Mouse (Mus musculus): Measurements from ENCODE around the gene Psmd11. TPM values are rescaled to one million over a fixed set of nuclear protein-coding genes. Genes with fewer than 3 reads are reported as not detected.
"Not testable (repeated sequence)": the region's sequence is repeated elsewhere in the genome, so short reads cannot be mapped to it uniquely, and the experiment has no call there.

The Psmd11 gene
- 320 and 333 TPM in 2 replicates for polyA plus RNA-seq (2016; fragmentation: Nextera tagmentation; extraction: Ambion mirVana)

- Histone ChIP-seq H3K4me3 (peak within 1 kb of the TSS; percentile 100), H3K9ac (peak within 1 kb of the TSS; percentile 97), H3K4me2 (replicated peaks) (peak within 1 kb of the TSS; percentile 76), H3K27me3 (no peaks in the 10 kb centered on the region), H3K36me3 (peaks cover 14% of the 10 kb centered on the region), H3K9me3 (no peaks in the 10 kb centered on the region), H3K4me1 (peaks cover 5% of the 10 kb centered on the region), H3K27ac (peak within 1 kb of the TSS; percentile 91)
- ATAC-seq (ENCODE audit: insufficient number of reproducible peaks, insufficient read depth, low FRiP score, low TSS enrichment): peak; percentile 99
- WGBS: under 1% methylated on average over 58 of the region's 58 CpGs
Observed at GRCm38 (mm10) chr11:80428381-80429008, at the start of gene Psmd11. Gene Psmd11 (plus strand): TSS chr11:80428615.

DNA sequence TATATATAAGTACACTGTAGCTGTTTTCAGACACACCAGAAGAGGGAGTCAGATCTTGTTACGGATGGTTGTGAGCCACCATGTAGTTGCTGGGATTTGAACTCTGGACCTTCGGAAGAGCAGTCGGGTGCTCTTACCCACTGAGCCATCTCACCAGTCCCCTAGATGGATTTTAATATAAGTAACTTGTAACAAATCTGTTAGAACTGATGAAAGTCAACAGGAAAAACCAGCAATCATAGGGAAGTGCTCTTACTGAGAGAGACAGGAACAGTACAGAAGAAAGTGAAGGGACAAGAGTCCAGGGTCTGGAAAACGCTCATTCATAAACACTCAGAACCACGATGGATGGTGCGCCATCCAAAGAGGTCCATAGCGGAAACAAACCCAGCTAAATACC is 49.2 kb upstream of the Psmd11 start:
- not testable (repeated sequence) for H3K9me3 ChIP-seq; ATAC-seq (ENCODE audit: insufficient number of reproducible peaks, insufficient read depth, low FRiP score, low TSS enrichment); H3K27me3 ChIP-seq; H3K27ac ChIP-seq; H3K9ac ChIP-seq; H3K4me3 ChIP-seq; H3K4me2 ChIP-seq (replicated peaks)
- WGBS: 91% methylated on average over 7 of the region's 7 CpGs
- Histone ChIP-seq H3K36me3 (peaks cover 10% of the 10 kb centered on the region), H3K4me1 (0 out of 2 replicates have a peak, but pooled peaks cover 10% of the 10 kb centered on the region)

- Histone ChIP-seq H3K4me1 (peaks cover 23% of the 10 kb centered on the region), H3K4me2 (replicated peaks) (peak overlapping the region; percentile 57), H3K4me3 (peak overlapping the region; percentile 86), H3K27me3 (no peaks in the 10 kb centered on the region), H3K36me3 (peaks cover 8% of the 10 kb centered on the region), H3K9ac (peak overlapping the region; percentile 93), H3K9me3 (no peaks in the 10 kb centered on the region), H3K27ac (peak overlapping the region; percentile 82)
- WGBS: 7% methylated on average over 12 of the region's 12 CpGs
- ATAC-seq (ENCODE audit: insufficient number of reproducible peaks, insufficient read depth, low FRiP score, low TSS enrichment): no peak
Observed at GRCm38 (mm10) chr11:80382626-80383018, 45.8 kb upstream of the Psmd11 start.

- peak; percentile 93 for ATAC-seq (ENCODE audit: insufficient number of reproducible peaks, insufficient read depth, low FRiP score, low TSS enrichment)
Observed at GRCm38 (mm10) chr11:80383019-80383625, 45.3 kb upstream of the Psmd11 start, which contains the start of gene Zfp207. Gene Zfp207 (plus strand): TSS chr11:80383279.

GRCm38 (mm10) chr11:80383626-80384046 is 44.8 kb upstream of the Psmd11 start:
- no peaks in the 10 kb centered on the region for H3K27me3 ChIP-seq
- no peaks in the 10 kb centered on the region for H3K9me3 ChIP-seq
- peak overlapping the region; percentile 86 for H3K4me3 ChIP-seq
- ATAC-seq (ENCODE audit: insufficient number of reproducible peaks, insufficient read depth, low FRiP score, low TSS enrichment): no peak
- no peak overlapping the region for H3K4me2 ChIP-seq (replicated peaks)
- peak overlapping the region; percentile 89 for H3K27ac ChIP-seq
- peaks cover 17% of the 10 kb centered on the region for H3K36me3 ChIP-seq
- H3K4me1 ChIP-seq: peaks cover 23% of the 10 kb centered on the region
- peak overlapping the region; percentile 93 for H3K9ac ChIP-seq
- 0% methylated on average over 20 of the region's 20 CpGs for WGBS

More at GRCm38 (mm10) chr11:80383019-80383625, 45.3 kb upstream of the Psmd11 start, which contains the start of gene Zfp207:
- Histone ChIP-seq H3K4me2 (replicated peaks) (peak within 1 kb of the TSS; percentile 92), H3K27ac (peak within 1 kb of the TSS; percentile 89), H3K4me3 (peak within 1 kb of the TSS; percentile 86), H3K9me3 (no peaks in the 10 kb centered on the region), H3K36me3 (peaks cover 13% of the 10 kb centered on the region), H3K4me1 (peaks cover 23% of the 10 kb centered on the region), H3K27me3 (no peaks in the 10 kb centered on the region), H3K9ac (peak within 1 kb of the TSS; percentile 93)
- under 1% methylated on average over 33 of the region's 33 CpGs for WGBS

DNA sequence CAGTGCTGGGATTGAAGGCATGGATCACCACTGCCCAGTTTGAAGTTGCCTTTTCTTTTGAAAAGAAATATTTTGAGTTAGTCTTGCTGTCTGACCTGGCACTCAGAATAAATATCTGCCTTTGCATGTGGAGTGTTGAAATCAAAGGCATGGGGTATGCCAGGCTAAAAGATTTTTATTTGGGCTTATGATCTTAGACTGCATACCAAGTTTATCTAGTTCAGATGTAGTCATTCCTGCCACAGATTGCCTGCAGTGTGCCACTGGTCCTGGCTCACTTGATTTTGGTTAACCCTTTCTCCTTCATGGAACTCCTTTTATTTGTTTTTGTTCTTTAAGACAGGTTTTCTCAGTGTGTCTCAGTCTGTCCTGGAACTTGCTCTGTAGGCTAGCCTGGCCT is 44.0 kb upstream of the Psmd11 start:
- Histone ChIP-seq H3K4me2 (replicated peaks) (peak overlapping the region; percentile 92), H3K27me3 (no peaks in the 10 kb centered on the region), H3K9ac (peak overlapping the region; percentile 73), H3K4me1 (peaks cover 23% of the 10 kb centered on the region), H3K36me3 (peaks cover 22% of the 10 kb centered on the region), H3K4me3 (peak overlapping the region; percentile 86), H3K27ac (no peak overlapping the region), H3K9me3 (no peaks in the 10 kb centered on the region)
- no peak for ATAC-seq (ENCODE audit: insufficient number of reproducible peaks, insufficient read depth, low FRiP score, low TSS enrichment)

GRCm38 (mm10) chr11:80385055-80385454 is 43.4 kb upstream of the Psmd11 start:
- no peak for ATAC-seq (ENCODE audit: insufficient number of reproducible peaks, insufficient read depth, low FRiP score, low TSS enrichment)
- Histone ChIP-seq H3K9me3 (no peaks in the 10 kb centered on the region), H3K4me3 (peak overlapping the region; percentile 86), H3K27ac (no peak overlapping the region), H3K27me3 (no peaks in the 10 kb centered on the region), H3K9ac (peak overlapping the region; percentile 73), H3K4me1 (peaks cover 23% of the 10 kb centered on the region), H3K4me2 (replicated peaks) (peak overlapping the region; percentile 92), H3K36me3 (peaks cover 27% of the 10 kb centered on the region)
- WGBS: 57% methylated on average over 4 of the region's 4 CpGs

- Histone ChIP-seq H3K9ac (no peak overlapping the region), H3K36me3 (peaks cover 35% of the 10 kb centered on the region), H3K27ac (no peak overlapping the region), H3K9me3 (no peaks in the 10 kb centered on the region), H3K4me2 (replicated peaks) (peak overlapping the region; percentile 92), H3K4me3 (no peak overlapping the region), H3K4me1 (peaks cover 23% of the 10 kb centered on the region), H3K27me3 (no peaks in the 10 kb centered on the region)
- ATAC-seq (ENCODE audit: insufficient number of reproducible peaks, insufficient read depth, low FRiP score, low TSS enrichment): no peak
- 84% methylated on average over 2 of the region's 2 CpGs for WGBS
Observed at GRCm38 (mm10) chr11:80386790-80387189, 41.6 kb upstream of the Psmd11 start.

DNA sequence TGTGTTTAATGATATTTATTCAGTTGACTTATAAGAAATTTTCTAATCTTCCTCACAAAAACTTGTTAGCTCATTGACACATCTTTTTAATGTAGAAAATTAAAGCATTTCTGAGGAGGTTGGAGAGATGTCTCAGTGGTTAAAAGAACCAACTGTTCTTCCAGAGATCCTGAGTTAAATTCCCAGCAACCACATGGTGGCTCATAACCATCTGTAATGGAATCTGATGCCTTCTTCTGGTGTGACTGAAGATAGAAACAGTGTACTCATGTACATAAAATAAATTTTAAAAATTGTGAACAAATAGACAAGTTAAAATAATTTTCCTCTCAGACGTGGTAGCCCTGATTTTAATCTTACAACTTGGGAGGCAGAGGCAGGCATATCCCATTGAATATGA is 38.5 kb upstream of the Psmd11 start:
- 79% methylated on average over 1 of the region's 1 CpGs for WGBS
- peaks cover 54% of the 10 kb centered on the region for H3K36me3 ChIP-seq

GRCm38 (mm10) chr11:80391407-80392120 is 36.9 kb upstream of the Psmd11 start:
- no peak overlapping the region for H3K9ac ChIP-seq
- no peaks in the 10 kb centered on the region for H3K9me3 ChIP-seq
- H3K36me3 ChIP-seq: peaks cover 70% of the 10 kb centered on the region
- H3K27ac ChIP-seq: no peak overlapping the region
- WGBS: 90% methylated on average over 2 of the region's 2 CpGs
- H3K4me2 ChIP-seq (replicated peaks): no peak overlapping the region
- no peak overlapping the region for H3K4me3 ChIP-seq
- H3K27me3 ChIP-seq: no peaks in the 10 kb centered on the region
- ATAC-seq (ENCODE audit: insufficient number of reproducible peaks, insufficient read depth, low FRiP score, low TSS enrichment): no peak
- H3K4me1 ChIP-seq: peaks cover 4% of the 10 kb centered on the region

More for the DNA sequence above, 38.5 kb upstream of the Psmd11 start:
- H3K27me3 ChIP-seq: no peaks in the 10 kb centered on the region
- H3K4me3 ChIP-seq: no peak overlapping the region
- no peak overlapping the region for H3K4me2 ChIP-seq (replicated peaks)
- H3K4me1 ChIP-seq: peaks cover 19% of the 10 kb centered on the region
- H3K27ac ChIP-seq: no peak overlapping the region
- ATAC-seq (ENCODE audit: insufficient number of reproducible peaks, insufficient read depth, low FRiP score, low TSS enrichment): no peak
- H3K9ac ChIP-seq: no peak overlapping the region
- no peaks in the 10 kb centered on the region for H3K9me3 ChIP-seq

DNA sequence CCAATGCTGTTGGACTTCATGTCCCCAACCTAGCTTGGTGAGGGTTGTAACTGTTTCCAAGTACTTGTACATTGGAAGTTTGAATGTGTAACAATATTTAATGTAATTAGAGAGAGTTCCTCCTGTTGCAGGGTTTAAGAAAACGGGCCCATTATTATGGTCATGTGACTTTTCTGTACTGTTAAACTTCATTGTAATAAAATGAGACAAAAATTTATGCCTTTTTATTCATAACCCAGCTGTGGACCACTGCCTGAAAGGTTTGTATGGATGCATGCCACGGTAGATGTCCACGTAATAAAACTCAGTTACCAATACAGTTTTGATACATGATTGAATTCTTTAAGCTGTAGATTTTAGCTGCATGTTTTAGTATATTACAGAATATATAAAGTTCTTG is 32.5 kb upstream of the Psmd11 start:
- 91% methylated on average over 3 of the region's 3 CpGs for WGBS
- Histone ChIP-seq H3K4me3 (no peak overlapping the region), H3K27me3 (no peaks in the 10 kb centered on the region), H3K4me1 (no peaks in the 10 kb centered on the region), H3K9ac (no peak overlapping the region), H3K9me3 (no peaks in the 10 kb centered on the region), H3K36me3 (peaks cover 66% of the 10 kb centered on the region), H3K27ac (no peak overlapping the region), H3K4me2 (replicated peaks) (no peak overlapping the region)
- ATAC-seq (ENCODE audit: insufficient number of reproducible peaks, insufficient read depth, low FRiP score, low TSS enrichment): no peak

Data from embryonic facial prominence, embryonic 12.5 days (tissue).